Mouse (Mus musculus): ENCODE data around the gene Tra2b. TPM values are rescaled to one million over a fixed set of nuclear protein-coding genes. Genes with fewer than 3 reads are reported as not detected.
"Not testable (repeated sequence)": the region's sequence is repeated elsewhere in the genome, so short reads cannot be mapped to it uniquely, and the experiment has no call there.

Tra2b gene
- polyA plus RNA-seq, 1 experiment from 2014 or later: 389 TPM

DNA sequence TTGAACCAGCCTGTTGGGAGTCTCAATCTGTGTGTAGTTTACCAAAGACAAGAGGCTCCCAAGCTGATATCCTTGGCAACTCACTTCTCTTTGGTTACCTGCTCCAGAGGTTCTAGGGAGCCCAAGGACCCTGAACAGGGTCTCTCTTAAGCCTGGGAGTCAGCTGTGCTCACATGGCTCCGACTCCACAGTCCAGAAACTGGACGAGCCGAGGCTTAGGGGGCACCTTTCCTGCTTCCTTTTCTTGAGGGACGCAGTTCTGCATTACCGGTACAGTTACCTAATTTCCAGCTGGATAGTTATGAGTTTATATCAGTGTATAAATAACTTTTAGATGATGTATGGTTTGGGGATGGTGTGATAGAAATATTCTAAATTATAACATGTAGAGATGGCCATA, 24.9 kb downstream of the Tra2b start:
- Histone ChIP-seq H3K27ac (no peak overlapping the region), H3K9me3 (replicated peaks) (0 out of 2 replicates have a peak, but pooled peaks cover 3% of the 10 kb centered on the region), H3K36me3 (peaks cover 67% of the 10 kb centered on the region), H3K4me2 (replicated peaks) (no peak overlapping the region), H3K4me1 (no peaks in the 10 kb centered on the region), H3K9ac (no peak overlapping the region), H3K27me3 (no peaks in the 10 kb centered on the region), H3K4me3 (no peak overlapping the region)
- WGBS: 95% methylated on average over 5 of the region's 5 CpGs
- no peak for ATAC-seq (ENCODE audit: low FRiP score)

DNA sequence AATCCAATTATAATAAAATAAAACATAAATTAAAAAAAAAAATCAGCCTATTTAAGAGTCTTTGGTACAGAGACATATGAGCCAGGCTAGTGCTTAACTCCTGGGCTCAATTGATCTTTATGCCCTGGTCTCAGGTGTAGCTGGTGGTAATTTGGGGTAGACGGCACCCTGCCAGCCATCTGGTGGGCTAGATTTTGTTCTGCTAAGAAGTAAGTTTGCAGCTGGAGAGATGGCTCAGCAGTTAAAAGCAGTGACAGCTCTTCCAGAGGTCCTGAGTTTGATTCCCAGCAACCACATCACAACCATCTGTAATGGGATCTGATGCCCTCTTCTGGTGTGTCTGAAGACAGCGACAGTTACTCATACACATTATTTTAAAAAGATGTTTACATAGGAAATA, 25.8 kb downstream of the Tra2b start:
- H3K4me1 ChIP-seq: no peaks in the 10 kb centered on the region
- no peak for ATAC-seq (ENCODE audit: low FRiP score)
- no peaks in the 10 kb centered on the region for H3K27me3 ChIP-seq
- no peak overlapping the region for H3K27ac ChIP-seq
- no peak overlapping the region for H3K9ac ChIP-seq
- 88% methylated on average over 2 of the region's 2 CpGs for WGBS
- peaks cover 61% of the 10 kb centered on the region for H3K36me3 ChIP-seq
- no peak overlapping the region for H3K4me2 ChIP-seq (replicated peaks)
- no peak overlapping the region for H3K4me3 ChIP-seq
- H3K9me3 ChIP-seq (replicated peaks): 0 out of 2 replicates have a peak, but pooled peaks cover 3% of the 10 kb centered on the region

- 80% methylated on average over 4 of the region's 4 CpGs for WGBS
- Histone ChIP-seq H3K27me3 (no peaks in the 10 kb centered on the region), H3K4me1 (0 out of 2 replicates have a peak, but pooled peaks cover 4% of the 10 kb centered on the region), H3K9me3 (replicated peaks) (0 out of 2 replicates have a peak, but pooled peaks cover 3% of the 10 kb centered on the region), H3K9ac (no peak overlapping the region), H3K4me2 (replicated peaks) (no peak overlapping the region), H3K4me3 (no peak overlapping the region), H3K27ac (no peak overlapping the region), H3K36me3 (peaks cover 52% of the 10 kb centered on the region)
- no peak for ATAC-seq (ENCODE audit: low FRiP score)
Observed at GRCm38 (mm10) chr16:22238928-22239620, 26.7 kb downstream of the Tra2b start.

GRCm38 (mm10) chr16:22238402-22238801, 27.4 kb downstream of the Tra2b start:
- H3K4me3 ChIP-seq; H3K9me3 ChIP-seq (replicated peaks); ATAC-seq (ENCODE audit: low FRiP score); H3K4me2 ChIP-seq (replicated peaks); H3K27me3 ChIP-seq; H3K4me1 ChIP-seq; H3K9ac ChIP-seq; H3K27ac ChIP-seq: not testable (repeated sequence)
- WGBS: 91% methylated on average over 4 of the region's 4 CpGs
- H3K36me3 ChIP-seq: peaks cover 46% of the 10 kb centered on the region

DNA sequence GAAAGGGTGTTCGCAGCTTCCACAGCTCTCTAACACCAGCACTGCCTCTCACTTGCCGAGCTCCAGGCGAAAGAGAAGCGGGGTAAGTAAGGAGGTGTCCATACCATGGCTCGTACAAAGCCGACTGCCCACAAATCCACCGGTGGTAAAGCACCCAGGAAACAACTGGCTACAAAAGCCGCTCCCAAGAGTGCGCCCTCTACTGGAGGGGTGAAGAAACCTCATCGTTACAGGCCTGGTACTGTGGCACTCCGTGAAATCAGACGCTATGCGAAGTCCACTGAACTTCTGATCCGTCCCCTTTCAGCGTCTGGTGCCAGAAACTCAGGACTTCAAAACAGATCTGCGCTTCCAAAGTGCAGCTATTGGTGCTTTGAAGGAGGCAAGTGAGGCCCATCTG, 29.0 kb downstream of the Tra2b start:
- H3K9me3 ChIP-seq (replicated peaks): 0 out of 2 replicates have a peak, but pooled peaks cover 3% of the 10 kb centered on the region
- H3K36me3 ChIP-seq: peaks cover 31% of the 10 kb centered on the region
- H3K4me1 ChIP-seq: 0 out of 2 replicates have a peak, but pooled peaks cover 4% of the 10 kb centered on the region
- H3K27me3 ChIP-seq: no peaks in the 10 kb centered on the region
- no peak overlapping the region for H3K27ac ChIP-seq
- 92% methylated on average over 16 of the region's 16 CpGs for WGBS
- H3K9ac ChIP-seq: no peak overlapping the region
- H3K4me2 ChIP-seq (replicated peaks): no peak overlapping the region
- no peak for ATAC-seq (ENCODE audit: low FRiP score)
- no peak overlapping the region for H3K4me3 ChIP-seq

DNA sequence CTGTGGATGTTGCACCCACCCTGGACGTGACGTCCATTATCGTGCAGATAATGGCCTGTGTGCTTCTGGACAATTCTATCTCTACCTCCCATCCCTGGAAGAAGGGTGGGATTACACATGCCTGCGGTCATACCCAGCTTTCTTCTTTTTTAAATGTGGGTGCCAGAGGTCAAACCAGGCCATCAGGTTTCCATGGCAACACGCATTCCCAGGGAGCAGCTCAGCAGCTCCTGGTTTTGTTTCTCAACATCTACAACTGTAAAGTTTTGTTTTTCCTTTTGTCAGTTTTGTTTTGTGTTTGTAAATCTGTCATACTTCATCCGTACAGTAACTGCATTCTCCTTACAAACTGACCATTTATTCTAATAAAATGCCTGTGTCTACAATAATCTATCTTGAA, 31.3 kb downstream of the Tra2b start:
- Histone ChIP-seq H3K4me1 (0 out of 2 replicates have a peak, but pooled peaks cover 4% of the 10 kb centered on the region), H3K4me3 (no peak overlapping the region), H3K27ac (no peak overlapping the region), H3K4me2 (replicated peaks) (no peak overlapping the region), H3K9ac (no peak overlapping the region), H3K27me3 (no peaks in the 10 kb centered on the region), H3K9me3 (replicated peaks) (0 out of 2 replicates have a peak, but pooled peaks cover 3% of the 10 kb centered on the region), H3K36me3 (peaks cover 8% of the 10 kb centered on the region)
- WGBS: 23% methylated on average over 6 of the region's 6 CpGs
- ATAC-seq (ENCODE audit: low FRiP score): no peak

DNA sequence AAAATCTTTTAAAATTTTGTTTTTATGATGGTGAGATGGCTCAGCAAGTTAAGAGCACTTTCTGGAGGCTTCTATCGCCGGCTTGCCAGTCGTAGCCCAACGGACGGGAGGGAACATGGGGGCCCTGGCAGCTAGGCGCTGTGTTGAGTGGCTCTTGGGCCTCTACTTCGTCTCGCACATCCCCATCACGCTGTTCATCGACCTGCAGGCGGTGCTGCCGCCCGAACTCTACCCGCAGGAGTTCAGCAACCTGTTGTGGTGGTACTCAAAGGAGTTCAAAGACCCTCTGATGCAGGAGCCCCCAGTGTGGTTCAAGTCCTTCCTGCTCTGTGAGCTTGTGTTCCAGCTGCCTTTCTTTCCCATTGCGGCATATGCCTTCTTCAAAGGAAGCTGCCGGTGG, 35.5 kb downstream of the Tra2b start:
- H3K4me1 ChIP-seq; H3K27me3 ChIP-seq; ATAC-seq (ENCODE audit: low FRiP score); H3K9ac ChIP-seq; H3K4me3 ChIP-seq; H3K27ac ChIP-seq; H3K4me2 ChIP-seq (replicated peaks); H3K36me3 ChIP-seq; H3K9me3 ChIP-seq (replicated peaks): not testable (repeated sequence)
- whole genome bisulfite sequencing: 88% methylated on average over 16 of the region's 16 CpGs

DNA sequence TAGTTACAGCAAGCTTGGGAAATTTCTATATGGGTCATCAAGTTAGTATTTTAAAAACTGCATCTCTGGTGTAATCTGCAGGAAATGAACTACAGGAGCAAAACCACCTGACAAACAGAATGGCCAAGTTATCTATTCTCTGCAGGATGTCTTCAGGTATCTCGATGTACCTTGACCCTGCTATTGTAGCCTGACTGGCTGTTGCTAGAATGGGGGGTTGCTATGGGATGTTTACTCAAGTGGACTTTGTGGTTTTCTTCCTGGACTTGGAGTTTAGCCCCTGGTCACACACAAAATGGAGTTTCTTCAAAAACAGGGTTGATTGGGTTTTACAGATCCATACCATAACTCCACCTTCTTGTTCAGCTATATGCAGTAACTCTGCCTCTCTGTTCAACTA, 62.3 kb downstream of the Tra2b start:
- 97% methylated on average over 1 of the region's 1 CpGs for WGBS
- H3K27me3 ChIP-seq: no peaks in the 10 kb centered on the region
- no peak for ATAC-seq (ENCODE audit: low FRiP score)

DNA sequence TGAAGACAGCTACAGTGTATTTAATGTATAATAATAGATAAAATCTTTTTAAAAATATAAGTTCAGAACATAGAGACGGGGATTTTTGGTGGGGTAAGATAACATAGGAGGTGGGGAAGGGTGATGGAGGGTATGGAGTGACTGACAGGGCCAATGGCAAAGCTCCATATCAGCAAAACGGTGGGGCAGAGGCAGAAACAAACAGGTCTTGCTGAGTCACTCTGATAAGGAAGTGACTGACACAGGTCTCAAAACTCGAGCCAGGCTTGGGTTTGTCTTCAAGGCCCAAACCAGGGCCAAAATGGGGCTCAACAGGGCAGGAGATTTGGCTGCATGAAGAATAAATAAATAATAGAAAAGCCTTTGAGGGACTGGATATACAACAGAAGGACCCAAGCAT, 63.9 kb downstream of the Tra2b start:
- H3K9ac ChIP-seq: no peak overlapping the region
- 83% methylated on average over 3 of the region's 3 CpGs for WGBS

More for the DNA sequence above, 62.3 kb downstream of the Tra2b start:
- Histone ChIP-seq H3K36me3 (no peaks in the 10 kb centered on the region), H3K27ac (no peak overlapping the region), H3K4me3 (no peak overlapping the region), H3K4me2 (replicated peaks) (no peak overlapping the region), H3K4me1 (no peaks in the 10 kb centered on the region), H3K9ac (no peak overlapping the region), H3K9me3 (replicated peaks) (no peaks in the 10 kb centered on the region)

GRCm38 (mm10) chr16:22200476-22200875, 65.3 kb downstream of the Tra2b start:
- Histone ChIP-seq H3K9ac (no peak overlapping the region), H3K4me2 (replicated peaks) (no peak overlapping the region), H3K9me3 (replicated peaks) (no peaks in the 10 kb centered on the region), H3K27ac (no peak overlapping the region), H3K27me3 (no peaks in the 10 kb centered on the region), H3K4me1 (no peaks in the 10 kb centered on the region), H3K4me3 (no peak overlapping the region), H3K36me3 (no peaks in the 10 kb centered on the region)
- no peak for ATAC-seq (ENCODE audit: low FRiP score)
- 50% methylated on average over 1 of the region's 1 CpGs for WGBS

More for the DNA sequence above, 63.9 kb downstream of the Tra2b start:
- Histone ChIP-seq H3K4me2 (replicated peaks) (no peak overlapping the region), H3K27me3 (no peaks in the 10 kb centered on the region), H3K4me3 (no peak overlapping the region), H3K4me1 (no peaks in the 10 kb centered on the region), H3K9me3 (replicated peaks) (no peaks in the 10 kb centered on the region), H3K27ac (no peak overlapping the region), H3K36me3 (no peaks in the 10 kb centered on the region)
- no peak for ATAC-seq (ENCODE audit: low FRiP score)

Other genes starting within 250 kb of the Tra2b start
- 89.9 and 93.6 TPM in 2 replicates for gene Igf2bp2, start 102.7 kb downstream of the Tra2b start, polyA plus RNA-seq (2016; fragmentation: Nextera tagmentation; extraction: Ambion mirVana)
- gene Etv5, start 173.7 kb upstream of the Tra2b start, polyA plus RNA-seq (2016; fragmentation: Nextera tagmentation; extraction: Ambion mirVana): 25.4 and 27.3 TPM in 2 replicates